Mouse (Mus musculus): ENCODE measurements around the gene Slc25a3. TPM values are rescaled to one million over a fixed set of nuclear protein-coding genes. Genes with fewer than 3 reads are reported as not detected.

The Slc25a3 gene
- polyA plus RNA-seq, 1 experiment: 550 TPM

- Histone ChIP-seq H3K9ac (ENCODE audit: low read depth, poor library complexity, severe bottlenecking) (no peak overlapping the region), H3K4me1 (ENCODE audit: control insufficient read depth, insufficient read depth, low read length) (no peaks in the 10 kb centered on the region), H3K9me3 (replicated peaks; ENCODE audit: control insufficient read depth, insufficient read depth, low read length, poor library complexity, severe bottlenecking) (no peaks in the 10 kb centered on the region), H3K27me3 (ENCODE audit: control insufficient read depth, insufficient read depth, low read length, poor library complexity, severe bottlenecking) (no peaks in the 10 kb centered on the region), H3K4me3 (ENCODE audit: low read depth, low read length) (no peak overlapping the region), H3K36me3 (ENCODE audit: control insufficient read depth, insufficient read depth, low read length, poor library complexity, severe bottlenecking) (peaks cover 14% of the 10 kb centered on the region), H3K27ac (ENCODE audit: insufficient read depth, low read length) (no peak overlapping the region)
- no peak for TF ChIP-seq EP300 (IDR thresholded peaks at IDR 0.05; ENCODE audit: insufficient read depth, low read depth, low read length)
- no peak for TF ChIP-seq CTCF (IDR thresholded peaks at IDR 0.05; ENCODE audit: low read depth, low read length)
- TF ChIP-seq POLR2A (IDR thresholded peaks at IDR 0.05; ENCODE audit: insufficient read depth, low read length): no peak
Measured at GRCm38 (mm10) chr10:91071768-91072167, 52.1 kb downstream of the Slc25a3 start.

Other genes with a start within 250 kb of the Slc25a3 start
- gene Apaf1, start 41.3 kb downstream of the Slc25a3 start, polyA plus RNA-seq (2011; ENCODE audit: insufficient read depth, insufficient read length, low read depth, missing spikeins): 71.2 and 73.0 TPM in 2 replicates
- 35.1 and 36.4 TPM in 2 replicates for gene Ikbip, start 41.1 kb downstream of the Slc25a3 start, polyA plus RNA-seq (2011; ENCODE audit: insufficient read depth, insufficient read length, low read depth, missing spikeins)
- gene Tmpo, start 57.3 kb upstream of the Slc25a3 start, polyA plus RNA-seq (2011; ENCODE audit: insufficient read depth, insufficient read length, low read depth, missing spikeins): 259 and 265 TPM in 2 replicates

Data from ES-Bruce4 (cell line).